Mouse (Mus musculus) ES-E14 (cell line): ENCODE data around the gene Atp1a4. TPM values are rescaled to one million over a fixed set of nuclear protein-coding genes. Genes with fewer than 3 reads are reported as not detected.
A peak's percentile ranks its signal among the peaks of the same experiment; 100 is the strongest.

Source experiments
- DNase-seq: peaks from one replicate; pipeline ENCODE4 v3.0.0-alpha.2; 2013; ENCODE audit warnings: low read depth, low spot score
- H3K27ac ChIP-seq: 2 replicates; pipeline ENCODE4 v1.5.1; 2012; ENCODE audit warnings: low read depth, mild to moderate bottlenecking, low read length, moderate library complexity, mixed read lengths; ENCODE audit not compliant: poor library complexity, insufficient read depth, severe bottlenecking
- H3K36me3 ChIP-seq: 2 replicates; pipeline ENCODE4 v1.6.1; 2012; ENCODE audit warnings: mild to moderate bottlenecking, low read length, moderate library complexity, mixed read lengths; ENCODE audit not compliant: control insufficient read depth, poor library complexity, insufficient read depth, severe bottlenecking
- H3K4me1 ChIP-seq, 2 experiments: fragments of 150-350 bp in 1 of 2; sonication (generic) in 1 of 2; 2 replicates each; pipeline ENCODE4 v1.6.1; 2012; ENCODE audit warnings: low read length in 2 of 2, mild to moderate bottlenecking in 1 of 2, mixed read lengths in 1 of 2; ENCODE audit not compliant: control insufficient read depth in 2 of 2, insufficient read depth in 2 of 2, poor library complexity in 1 of 2
- H3K4me3 ChIP-seq, 2 experiments: fragments of 150-350 bp in 1 of 2; sonication (generic) in 1 of 2; 2 replicates each; pipeline ENCODE4 v1.5.1; 2012; ENCODE audit warnings: low read length in 2 of 2, low read depth in 1 of 2, mild to moderate bottlenecking in 1 of 2, mixed read lengths in 1 of 2; ENCODE audit not compliant: insufficient read depth in 1 of 2, poor library complexity in 1 of 2, severe bottlenecking in 1 of 2
- H3K9ac ChIP-seq: 2 replicates; pipeline ENCODE4 v1.6.1; 2012; ENCODE audit warnings: low read depth, mild to moderate bottlenecking, low read length, mixed read lengths; ENCODE audit not compliant: poor library complexity, insufficient read depth, severe bottlenecking
- H3K9me3 ChIP-seq: fragments of 150-350 bp; sonication (generic); 2 replicates; pipeline ENCODE4 v1.6.1; 2012; ENCODE audit warnings: low read depth, mild to moderate bottlenecking, low read length; ENCODE audit not compliant: control insufficient read depth, insufficient read depth
- CHD2 ChIP-seq: IDR thresholded peaks from 2 replicates; pipeline ENCODE4 v1.6.1; 2014; ENCODE audit warnings: mild to moderate bottlenecking, low read depth, low read length, inconsistent platforms
- HCFC1 ChIP-seq: IDR thresholded peaks from 2 replicates; pipeline ENCODE4 v1.6.1; 2012; ENCODE audit warnings: low read length, inconsistent platforms, borderline replicate concordance; ENCODE audit not compliant: insufficient read depth
- MAFK ChIP-seq: IDR thresholded peaks from 2 replicates; pipeline ENCODE4 v1.6.1; 2014; ENCODE audit warnings: mild to moderate bottlenecking, low read depth, low read length, inconsistent platforms; ENCODE audit not compliant: insufficient read depth
- ZC3H11A ChIP-seq: IDR thresholded peaks from 2 replicates; pipeline ENCODE4 v1.6.1; 2012; ENCODE audit warnings: low read depth, mild to moderate bottlenecking, inconsistent platforms, low read length, borderline replicate concordance
- ZNF384 ChIP-seq: IDR thresholded peaks from 2 replicates; pipeline ENCODE4 v1.6.1; 2012; ENCODE audit warnings: low read depth, low read length, inconsistent platforms
- in situ Hi-C, 2 experiments: fragments of 600-800 bp; cut with MboI; formaldehyde crosslinking; loops; one replicate each; pipeline ENCODE4 v1.15.1; 2025; ENCODE audit warnings: low sequenced_read_pairs in 2 of 2, inconsistent platforms in 1 of 2; ENCODE audit not compliant: unreplicated experiment in 2 of 2
- total RNA-seq: library from RNA; depleted of rRNA; stranded (reverse); fragments of 300-350 nt; gene quantifications from 2 replicates; pipeline ENCODE4 v1.2.3, GENCODE M21; 2012

The Atp1a4 gene
- total RNA-seq, 1 experiment: 2.2 TPM

DNA sequence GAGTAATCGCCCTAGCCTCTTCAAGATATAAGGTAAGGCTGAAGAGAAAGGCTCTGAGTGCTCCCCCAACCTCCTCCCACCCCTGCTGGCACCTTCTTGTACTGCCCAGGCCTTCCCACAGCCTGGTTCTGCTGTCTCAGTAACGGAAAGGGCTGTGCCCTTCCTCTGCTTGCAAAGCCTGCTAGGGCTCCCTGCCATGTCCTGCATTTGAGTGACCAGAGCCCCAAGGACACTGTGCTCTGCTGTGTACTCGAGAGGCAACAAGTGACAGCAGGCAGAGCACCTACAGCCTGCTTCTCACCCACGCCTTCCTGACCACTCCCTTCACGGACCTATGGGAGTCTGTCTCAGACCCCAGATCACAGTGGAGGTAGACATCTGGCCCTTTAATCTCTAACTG, 42.0 kb upstream of the Atp1a4 start:
- TF ChIP-seq ZNF384 (no peak), MAFK (no peak), CHD2 (no peak)
- no peaks in the 10 kb centered on the region for H3K36me3 ChIP-seq
- no peak overlapping the region for H3K9ac ChIP-seq
- peaks cover 5 to 34% of the 10 kb centered on the region in 2 experiments; a peak in 3 of 4 replicates for H3K4me1 ChIP-seq
- H3K27ac ChIP-seq: no peak overlapping the region
- H3K9me3 ChIP-seq: no peaks in the 10 kb centered on the region
- H3K4me3 ChIP-seq: no peak overlapping the region
- in situ Hi-C loops: no loop called here
- DNase-seq: no peak

DNA sequence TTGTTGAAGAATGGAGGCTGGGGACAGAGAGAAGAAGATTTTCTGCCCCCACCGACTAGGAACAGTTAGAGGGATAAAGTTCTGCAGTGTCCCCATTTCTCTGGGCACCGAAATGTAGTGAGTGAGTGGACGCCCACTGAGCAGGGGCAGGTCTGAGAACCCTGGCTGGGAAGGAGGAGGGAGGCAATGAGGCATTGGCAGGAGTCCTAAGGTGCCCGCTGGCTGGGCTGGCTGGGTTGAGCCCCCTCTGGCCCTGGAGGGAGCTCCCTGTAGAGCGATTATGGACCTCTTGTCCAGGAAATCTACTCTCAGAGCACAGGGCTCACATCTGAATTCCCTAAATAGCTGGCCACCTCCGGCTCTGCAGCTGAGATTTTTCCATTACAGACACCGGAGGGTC, 41.3 kb upstream of the Atp1a4 start:
- Histone ChIP-seq H3K4me1 (peaks cover 5 to 30% of the 10 kb centered on the region in 2 experiments; a peak in 3 of 4 replicates), H3K9me3 (no peaks in the 10 kb centered on the region), H3K9ac (no peak overlapping the region), H3K27ac (no peak overlapping the region), H3K36me3 (no peaks in the 10 kb centered on the region), H3K4me3 (no peak overlapping the region)
- TF ChIP-seq CHD2: no peak
- no peak for TF ChIP-seq HCFC1
- no peak for TF ChIP-seq ZC3H11A
- TF ChIP-seq ZNF384: no peak
- TF ChIP-seq MAFK: no peak
- in situ Hi-C loops: no loop called here
- no peak for DNase-seq

DNA sequence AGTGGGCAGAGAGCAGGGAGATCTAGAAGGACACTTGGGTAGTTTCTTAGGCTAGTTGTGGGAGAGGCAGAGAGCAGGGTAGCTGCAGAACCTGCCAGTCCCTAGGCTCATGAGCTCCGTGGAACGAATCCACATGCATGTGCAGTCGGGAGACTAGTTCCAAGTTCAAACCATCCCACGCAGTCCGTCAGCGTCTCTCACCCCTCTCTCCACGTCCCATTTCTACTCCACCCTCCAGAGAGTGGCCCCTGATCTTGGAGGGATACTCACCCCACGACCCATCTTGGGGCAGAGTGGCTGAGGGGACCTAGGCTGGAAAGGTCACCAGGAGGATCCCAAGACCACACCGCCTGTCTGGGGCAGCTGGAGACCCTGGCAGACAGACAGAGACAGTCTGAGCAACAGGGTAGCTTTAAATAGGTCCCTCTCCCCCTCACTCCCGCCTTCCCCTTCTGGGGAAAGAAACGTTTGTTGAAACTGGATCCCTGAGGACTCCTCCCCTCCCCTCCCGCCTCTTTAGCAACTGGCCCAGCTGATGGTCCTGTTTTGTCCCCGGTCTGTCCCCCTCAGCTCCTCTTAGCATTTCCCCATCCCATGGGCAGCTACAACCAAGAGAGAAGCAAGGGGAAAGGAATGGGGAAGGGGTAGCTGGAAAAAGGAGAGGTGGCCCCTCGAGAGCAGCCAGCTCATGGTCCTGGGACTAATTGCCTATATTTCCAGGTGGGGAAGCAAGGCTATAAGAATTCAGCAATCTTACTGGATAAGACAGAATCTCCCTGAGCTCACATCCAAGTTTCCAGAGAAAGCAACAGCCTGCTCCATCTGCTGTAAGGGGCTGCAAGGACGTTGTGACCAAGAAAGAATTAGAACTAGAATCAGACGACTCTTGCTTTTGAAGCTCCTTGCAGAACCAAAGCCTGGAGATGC, 39.7 kb upstream of the Atp1a4 start, which contains the start of gene Atp1a2:
Atp1a2 (minus strand) TSS at position 454 of the 927 bp plus-strand sequence.
- in situ Hi-C loops: no loop called here
- no peak for TF ChIP-seq HCFC1
- TF ChIP-seq ZC3H11A: no peak
- no peak for TF ChIP-seq ZNF384
- no peak for TF ChIP-seq CHD2
- TF ChIP-seq MAFK: no peak
- no peaks in the 10 kb centered on the region for H3K36me3 ChIP-seq
- H3K9ac ChIP-seq: 0 out of 2 replicates have a peak within 1 kb of the TSS, but pooled peaks have one; percentile 36
- peaks cover 5 to 26% of the 10 kb centered on the region in 2 experiments; a peak in 3 of 4 replicates for H3K4me1 ChIP-seq
- no peak for DNase-seq
- H3K4me3 ChIP-seq: no peak within 1 kb of the TSS
- no peaks in the 10 kb centered on the region for H3K9me3 ChIP-seq
- H3K27ac ChIP-seq: no peak within 1 kb of the TSS

DNA sequence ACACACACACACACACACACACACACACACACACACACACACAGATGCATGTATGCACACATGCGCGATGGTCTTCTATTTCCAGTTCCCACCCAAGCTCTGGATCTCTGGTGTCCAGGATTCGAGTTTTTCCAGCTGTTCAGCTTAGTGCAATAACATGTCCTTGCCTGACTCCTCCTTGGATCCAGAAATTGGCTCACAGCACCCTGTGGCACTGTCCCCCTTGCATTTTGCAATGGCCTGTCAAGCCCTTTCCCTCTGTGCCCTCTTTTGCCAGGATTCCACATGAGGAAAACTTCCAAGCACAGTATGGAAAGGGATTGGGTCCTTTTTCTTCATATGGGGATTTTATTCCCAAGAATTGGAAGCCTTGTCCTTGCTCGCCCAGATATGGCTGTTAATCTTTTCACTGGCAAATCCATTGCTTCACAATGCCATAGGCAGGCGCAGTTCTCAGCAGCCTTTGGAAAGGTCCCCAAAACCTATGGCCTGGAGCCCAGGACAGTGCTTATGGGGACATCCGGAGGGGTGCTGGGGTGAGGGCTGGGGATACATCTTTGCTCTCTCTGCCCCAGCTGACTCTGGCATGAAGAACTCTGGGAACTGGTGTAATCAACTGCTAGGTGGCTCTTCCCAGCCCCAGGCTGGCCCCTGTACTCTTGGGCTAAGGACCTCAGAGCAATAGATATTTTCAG, 38.7 kb upstream of the Atp1a4 start:
- no peak overlapping the region for H3K27ac ChIP-seq
- H3K4me3 ChIP-seq: no peak overlapping the region
- no peak overlapping the region for H3K9ac ChIP-seq
- peaks cover 5 to 21% of the 10 kb centered on the region in 2 experiments; a peak in 3 of 4 replicates for H3K4me1 ChIP-seq
- no peaks in the 10 kb centered on the region for H3K36me3 ChIP-seq
- no peak for DNase-seq
- H3K9me3 ChIP-seq: no peaks in the 10 kb centered on the region
- in situ Hi-C loops: no loop called here
- TF ChIP-seq HCFC1 (no peak), ZC3H11A (no peak), MAFK (no peak), ZNF384 (no peak), CHD2 (no peak)
